Mouse (Mus musculus): ENCODE measurements around the gene Crlf3. TPM values are rescaled to one million over a fixed set of nuclear protein-coding genes. Genes with fewer than 3 reads are reported as not detected.

Crlf3 gene
- 10.4 and 13.5 TPM in 2 replicates for polyA plus RNA-seq (2012; rRNA removed; ENCODE audit: low replicate concordance)

DNA sequence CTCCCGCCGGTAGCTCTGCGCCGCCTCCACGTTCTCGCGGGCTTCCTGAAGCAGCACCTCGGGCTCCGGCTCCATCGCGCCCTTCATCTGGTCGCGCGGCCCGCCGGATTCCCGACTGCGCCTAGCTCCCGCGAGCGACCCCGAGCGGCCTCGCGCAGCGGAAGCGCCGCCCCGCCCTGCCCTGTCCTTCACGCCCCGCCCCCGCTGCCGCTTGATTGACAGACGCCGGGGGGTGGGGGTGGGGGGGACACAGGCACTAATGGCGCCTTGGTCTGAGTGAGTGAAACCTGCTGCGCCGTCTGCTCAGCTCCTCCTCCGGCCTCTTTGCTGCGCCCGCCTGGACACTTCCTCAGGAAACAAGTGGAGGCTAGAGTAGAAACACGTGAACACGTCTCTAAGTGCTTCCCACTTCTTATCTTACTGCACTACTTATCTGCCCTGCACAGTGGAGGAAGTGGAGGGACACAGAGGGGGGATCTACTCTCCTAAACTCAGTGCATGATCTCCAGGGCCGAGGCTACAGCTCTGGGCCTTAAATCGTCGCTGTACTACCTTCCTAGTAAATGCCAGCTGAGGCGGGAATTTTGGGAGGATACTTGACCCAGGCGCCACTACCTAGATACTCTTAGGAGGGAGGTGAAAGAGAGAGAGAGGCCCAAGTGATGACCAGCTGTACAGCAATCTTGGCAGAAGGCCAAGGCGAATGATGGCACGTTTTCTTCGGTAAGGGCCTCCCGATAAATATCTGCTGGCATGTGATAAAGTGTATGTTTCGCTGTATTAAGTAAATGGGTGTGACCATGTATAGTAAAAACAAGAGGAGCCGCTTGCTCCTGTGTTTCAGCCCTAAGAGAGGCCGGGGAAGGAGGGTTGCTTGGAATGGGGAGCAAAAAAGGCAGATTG lies at the start of gene Crlf3:
Gene Crlf3 (minus strand): TSS at position 166 of the 903 bp plus-strand sequence.

DNA sequence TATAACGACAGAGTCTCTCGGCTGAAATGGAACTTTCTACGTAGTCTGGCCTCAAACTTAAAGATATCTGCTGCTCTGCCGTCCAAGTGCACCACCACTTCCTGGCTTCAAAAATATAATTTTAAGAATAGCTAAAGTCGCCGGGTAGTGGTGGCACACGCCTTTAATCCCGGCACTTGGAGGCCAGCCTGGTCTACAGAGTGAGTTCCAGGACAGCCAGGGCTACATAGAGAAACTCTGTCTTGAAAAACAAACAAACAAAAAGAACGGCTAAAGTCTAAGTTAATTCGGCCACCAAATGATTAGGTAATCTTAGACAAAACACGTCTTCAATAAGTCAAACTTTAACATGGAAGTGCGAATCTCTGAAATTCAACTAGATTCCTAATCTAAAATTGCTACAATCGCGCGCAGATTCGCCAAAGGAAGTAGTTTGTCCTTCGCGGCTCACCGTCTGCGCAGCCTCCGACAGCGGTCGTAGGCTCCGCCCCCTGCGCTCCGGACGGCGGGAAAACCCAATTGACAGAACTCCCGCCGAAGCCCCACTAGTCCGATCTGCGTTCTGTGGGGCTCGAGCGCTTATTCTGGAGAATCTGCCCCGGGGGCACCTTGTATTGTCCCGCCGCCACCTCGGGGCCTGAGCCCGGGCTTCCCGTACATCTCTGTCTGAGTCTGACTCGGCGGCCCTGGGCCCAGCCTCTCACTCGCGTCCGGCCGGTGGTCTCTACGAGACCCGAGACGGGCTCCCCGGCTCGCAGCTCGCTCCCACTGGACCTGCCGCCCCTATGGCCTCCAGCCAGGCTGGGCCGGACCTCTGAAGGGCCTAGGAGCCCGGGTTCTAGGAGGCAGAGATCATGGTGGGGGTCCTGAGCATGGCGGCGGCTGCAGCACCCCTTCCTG lies 8.4 kb upstream of the Crlf3 start, which contains the start of gene Atad5:
Gene Atad5 (plus strand): TSS at position 484 of the 900 bp plus-strand sequence.

Other genes with a start within 250 kb of the Crlf3 start
- 6.8 and 10.3 TPM in 2 replicates for gene Utp6, start 118.6 kb downstream of the Crlf3 start, polyA plus RNA-seq (2012; rRNA removed; ENCODE audit: low replicate concordance)
- 4.1 and 7.1 TPM in 2 replicates for gene Suz12, start 87.9 kb downstream of the Crlf3 start, polyA plus RNA-seq (2012; rRNA removed; ENCODE audit: low replicate concordance)
- gene Atad5, start 8.4 kb upstream of the Crlf3 start, polyA plus RNA-seq (2012; rRNA removed; ENCODE audit: low replicate concordance), result 0.42 and 1.1 TPM in 2 replicates
- gene Tefm, start 61.2 kb upstream of the Crlf3 start, polyA plus RNA-seq (2012; rRNA removed; ENCODE audit: low replicate concordance), result 6.8 and 9.3 TPM in 2 replicates
- 11.8 and 19.2 TPM in 2 replicates for gene Adap2, start 73.1 kb upstream of the Crlf3 start, polyA plus RNA-seq (2012; rRNA removed; ENCODE audit: low replicate concordance)
- 10.6 and 11.1 TPM in 2 replicates for gene Rnf135, start 102.9 kb upstream of the Crlf3 start, polyA plus RNA-seq (2012; rRNA removed; ENCODE audit: low replicate concordance)
- gene Rhot1, start 128.0 kb upstream of the Crlf3 start, polyA plus RNA-seq (2012; rRNA removed; ENCODE audit: low replicate concordance), result 21.5 and 24.5 TPM in 2 replicates
- gene Rhbdl3, start 219.9 kb upstream of the Crlf3 start, polyA plus RNA-seq (2012; rRNA removed; ENCODE audit: low replicate concordance), result 8.8 and 13.3 TPM in 2 replicates

Measured in subcutaneous adipose tissue, adult 2 months (tissue).